8 mouse cellular contexts compared by ENCODE assay signal in the genomic region with DNA sequence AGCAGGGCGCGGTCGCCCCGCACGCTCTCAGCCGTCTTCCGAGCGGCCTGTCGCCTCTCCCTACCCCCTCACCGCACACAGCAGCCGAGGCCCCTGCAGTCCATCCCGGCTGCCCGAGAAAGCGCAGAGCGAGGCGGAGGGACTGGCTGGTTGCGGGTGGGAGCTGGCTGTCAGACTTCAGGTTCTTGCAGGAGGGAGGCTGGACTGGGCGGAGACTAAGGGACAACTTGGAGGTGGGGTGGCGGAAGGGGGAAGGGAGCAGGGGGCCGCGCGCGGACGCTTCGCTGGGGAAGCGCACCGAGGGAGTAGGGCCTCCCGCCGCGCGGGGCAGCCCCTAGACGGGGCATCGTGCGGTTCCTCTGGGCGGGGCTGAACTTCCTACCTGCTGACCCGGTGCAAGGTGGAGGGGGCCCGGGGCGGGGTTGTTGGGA. TPM values are rescaled to one million over a fixed set of nuclear protein-coding genes. Genes with fewer than 3 reads are reported as not detected.
DNase-seq lines count a peak whose midpoint lies in the region; ATAC-seq and TF ChIP-seq lines count a peak whose summit lies in the region.

No protein-coding gene starts in this region.

- TF ChIP-seq CTCF in G1E (IDR thresholded peaks at IDR 0.05; ENCODE audit: low read depth, low read length): no peak
- no peak for TF ChIP-seq CTCF in brain, embryonic 14.5 days (IDR thresholded peaks at IDR 0.05; ENCODE audit: borderline replicate concordance, extremely low read depth, insufficient read depth, insufficient read length)

- peak overlapping the region; percentile 99 for H3K27ac ChIP-seq in heart, embryonic 15.5 days

- peaks cover 50% of the 10 kb centered on the region for H3K4me1 ChIP-seq in G1E (ENCODE audit: insufficient read depth, low read depth, low read length)
- peaks cover 55% of the 10 kb centered on the region for H3K4me1 ChIP-seq in erythroblast, embryonic 14.5 days (ENCODE audit: control insufficient read depth)
- H3K4me1 ChIP-seq in heart, embryonic 15.5 days (replicated peaks): peaks cover 20% of the 10 kb centered on the region

- WGBS in heart, embryonic 15.5 days: under 1% methylated on average over 38 of the region's 38 CpGs

- H3K4me3 ChIP-seq in G1E (ENCODE audit: low read depth, low read length): peak overlapping the region; percentile 100
- peak overlapping the region; percentile 90 for H3K4me3 ChIP-seq in erythroblast, embryonic 14.5 days (replicated peaks)
- H3K4me3 ChIP-seq in heart, embryonic 15.5 days: peak overlapping the region; percentile 96

- peak overlapping the region; percentile 97 for H3K9ac ChIP-seq in heart, embryonic 15.5 days

- peak; percentile 74 for DNase-seq in G1E (ENCODE audit: low spot score)
- DNase-seq in brain, embryonic 14.5 days (ENCODE audit: low read depth): peak; percentile 83
- DNase-seq in kidney, postnatal 36 days: peak; percentile 73 to 77
- DNase-seq in lung, postnatal 14 days: peak; percentile 71
- DNase-seq in retina, adult 2 months (ENCODE audit: low read depth, low spot score): peak; percentile 26
- peak; percentile 47 to 72 for DNase-seq in urinary bladder, adult 18-20 months (ENCODE audit: low spot score in 2 of 2)

- no peaks in the 10 kb centered on the region for H3K27me3 ChIP-seq in G1E (ENCODE audit: insufficient read depth, low read length)
- H3K27me3 ChIP-seq in erythroblast, embryonic 14.5 days (ENCODE audit: control insufficient read depth): no peaks in the 10 kb centered on the region
- H3K27me3 ChIP-seq in heart, embryonic 15.5 days: no peaks in the 10 kb centered on the region

- ATAC-seq in G1E (ENCODE audit: extremely low read depth, insufficient number of reproducible peaks, low FRiP score, poor library complexity, severe bottlenecking): peak; percentile 30; the same call in 1 of the 2 replicates
- ATAC-seq in heart, embryonic 15.5 days (replicated peaks; ENCODE audit: insufficient number of reproducible peaks, insufficient read depth, low FRiP score, low read depth): peak; percentile 83

- peak overlapping the region; percentile 69 for H3K4me2 ChIP-seq in heart, embryonic 15.5 days

- TF ChIP-seq POLR2A in brain, embryonic 14.5 days (IDR thresholded peaks at IDR 0.05; ENCODE audit: borderline replicate concordance, extremely low read depth, insufficient read depth, insufficient read length, poor library complexity, severe bottlenecking): no peak

- H3K36me3 ChIP-seq in G1E (replicated peaks): peaks cover 28% of the 10 kb centered on the region
- H3K36me3 ChIP-seq in erythroblast, embryonic 14.5 days (ENCODE audit: control insufficient read depth): peaks cover 30% of the 10 kb centered on the region
- H3K36me3 ChIP-seq in heart, embryonic 15.5 days: peaks cover 4% of the 10 kb centered on the region; the same call in 1 of the 2 replicates

- no peaks in the 10 kb centered on the region for H3K9me3 ChIP-seq in G1E (replicated peaks)
- no peaks in the 10 kb centered on the region for H3K9me3 ChIP-seq in erythroblast, embryonic 14.5 days (ENCODE audit: control insufficient read depth, low read length)
- H3K9me3 ChIP-seq in heart, embryonic 15.5 days (replicated peaks): no peaks in the 10 kb centered on the region

RNA-seq across cellular contexts. Expression of a gene that starts 0.4 kb away (rescaled TPM):
- 180 and 190 TPM in 2 replicates for total RNA-seq in G1E (2014; fragmentation: Nextera tagmentation)
- 158 and 187 TPM in 2 replicates for total RNA-seq in G1E (2017)
- polyA plus RNA-seq in G1E (2012): 9.8 and 16.4 TPM in 2 replicates
- 89.5 and 107 TPM in 2 replicates for polyA plus RNA-seq in brain, embryonic 14.5 days (2012; rRNA removed)
- 0.94 and 1.0 TPM in 2 replicates for polyA plus RNA-seq in erythroblast, embryonic 14.5 days (2012)
- 57.9 and 74.6 TPM in 2 replicates for polyA plus RNA-seq in heart, embryonic 15.5 days (2015; fragmentation: Nextera tagmentation; extraction: Ambion mirVana)

Comparison
In these comparisons a context has a peak if more than half of its experiments do, and no peak if none do; other contexts are left out.
1. Peak in every context shown above with its lines: DNase-seq, ATAC-seq, H3K4me3 ChIP-seq and H3K27ac ChIP-seq.
2. DNase-seq: peak in every context shown above with its lines; median percentile 83 in brain, embryonic 14.5 days; 75 in kidney, postnatal 36 days; 74 in G1E; 71 in lung, postnatal 14 days; 60 in urinary bladder, adult 18-20 months; 26 in retina, adult 2 months.